Mouse (Mus musculus) forebrain, embryonic 16.5 days (tissue): ENCODE results near the gene Stx8. TPM values are rescaled to one million over a fixed set of nuclear protein-coding genes. Genes with fewer than 3 reads are reported as not detected.

Experiments
- ATAC-seq: fragments of 200-750 bp; cut with Nextera tagmentation; 2 replicates; pipeline ENCODE4 v1.8.0; 2017; ENCODE audit warnings: mild to moderate bottlenecking, moderate library complexity
- H3K27ac ChIP-seq: fragments of 300-500 bp; sonication (generic); 2 replicates; pipeline ENCODE4 v1.5.1; 2014; ENCODE audit warnings: low read length, control low read depth
- H3K27me3 ChIP-seq: fragments of 300-500 bp; sonication (generic); replicated peaks from 2 replicates; pipeline ENCODE4 v1.6.1; 2014; ENCODE audit warnings: low read length; ENCODE audit not compliant: control insufficient read depth, insufficient read depth
- H3K36me3 ChIP-seq: fragments of 300-500 bp; sonication (generic); 2 replicates; pipeline ENCODE4 v1.6.1; 2014; ENCODE audit not compliant: control insufficient read depth, insufficient read depth
- H3K4me1 ChIP-seq: fragments of 300-500 bp; sonication (generic); replicated peaks from 2 replicates; pipeline ENCODE4 v1.6.1; 2014; ENCODE audit warnings: low read length; ENCODE audit not compliant: control insufficient read depth, insufficient read depth
- H3K4me2 ChIP-seq: fragments of 300-500 bp; sonication (generic); 2 replicates; pipeline ENCODE4 v1.6.1; 2014; ENCODE audit warnings: mild to moderate bottlenecking, low read length, control low read depth
- H3K4me3 ChIP-seq: fragments of 300-500 bp; sonication (generic); replicated peaks from 2 replicates; pipeline ENCODE4 v1.5.1; 2014; ENCODE audit warnings: mild to moderate bottlenecking, low read length, control low read depth
- H3K9ac ChIP-seq: fragments of 300-500 bp; sonication (generic); replicated peaks from 2 replicates; pipeline ENCODE4 v1.6.1; 2014; ENCODE audit warnings: low read depth, low read length, control low read depth
- H3K9me3 ChIP-seq: fragments of 300-500 bp; sonication (generic); 2 replicates; pipeline ENCODE4 v1.6.1; 2016; ENCODE audit warnings: low read length; ENCODE audit not compliant: control insufficient read depth
- WGBS: fragments of 180-500 bp; shearing (Covaris S2); extraction: QIAGEN DNeasy Blood & Tissue Kit; methylation state at CpG from one replicate; pipeline ENCODE4 v1.1.7; 2014; 5-methylcytosine and 5-hydroxymethylcytosine counted together
- polyA plus RNA-seq: library from polyadenylated mRNA; unstranded; fragments of >200 nt; fragmentation: Nextera tagmentation; extraction: Ambion mirVana; gene quantifications from 2 replicates; pipeline ENCODE4 v1.2.1, GENCODE M21; 2015

Stx8 gene
- polyA plus RNA-seq, 1 experiment from 2014 or later = 68.2 TPM

DNA sequence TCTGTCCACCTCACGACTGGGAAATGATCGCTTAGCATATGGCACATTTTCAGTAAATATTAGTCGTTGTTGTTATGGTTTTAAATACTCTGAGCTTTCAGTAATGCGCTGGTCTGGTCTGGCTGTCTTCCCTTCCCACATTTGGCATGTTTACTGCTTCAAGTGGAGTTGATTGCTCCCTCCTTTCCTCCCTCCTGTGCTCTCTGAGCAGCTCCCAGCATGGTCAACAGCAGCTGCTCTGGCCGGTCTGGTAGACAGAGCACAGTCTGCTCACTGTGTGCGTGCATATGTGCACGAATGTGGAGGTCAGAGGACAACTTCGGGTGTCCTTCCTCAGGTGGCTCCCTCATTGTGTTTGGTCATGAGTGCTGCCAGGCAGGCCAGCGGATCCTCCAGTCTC, 120.2 kb downstream of the Stx8 start:
- no peak overlapping the region for H3K4me2 ChIP-seq
- no peak for ATAC-seq

DNA sequence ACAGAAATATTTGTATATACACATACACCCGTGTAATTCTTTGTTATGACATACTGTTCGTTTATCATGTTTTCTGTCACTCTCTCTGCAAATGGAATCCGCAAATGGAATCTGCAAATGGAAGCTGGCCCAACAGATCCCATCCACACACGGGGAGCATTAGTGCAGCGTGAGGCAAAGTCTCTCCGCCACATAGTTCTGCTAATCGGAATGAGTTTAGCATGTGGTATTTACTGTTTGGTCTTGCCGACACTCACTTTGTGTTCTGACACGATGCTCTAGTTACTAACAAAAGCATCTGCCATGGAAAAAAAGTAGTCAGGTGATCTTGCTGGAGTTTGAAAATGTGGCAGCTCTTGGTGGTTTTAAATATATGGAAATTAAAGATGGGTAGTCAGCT, 123.4 kb downstream of the Stx8 start:
- H3K4me2 ChIP-seq = no peak overlapping the region
- 55% methylated on average over 9 of the region's 9 CpGs for WGBS
- ATAC-seq = no peak
- H3K9ac ChIP-seq = no peak overlapping the region
- no peak overlapping the region for H3K27ac ChIP-seq
- H3K4me3 ChIP-seq = no peak overlapping the region
- no peaks in the 10 kb centered on the region for H3K36me3 ChIP-seq
- H3K4me1 ChIP-seq = 0 out of 2 replicates have a peak, but pooled peaks cover 3% of the 10 kb centered on the region
- H3K27me3 ChIP-seq = no peaks in the 10 kb centered on the region
- no peaks in the 10 kb centered on the region for H3K9me3 ChIP-seq

More for the DNA sequence above, 120.2 kb downstream of the Stx8 start:
- 82% methylated on average over 9 of the region's 9 CpGs for WGBS
- no peaks in the 10 kb centered on the region for H3K36me3 ChIP-seq
- no peak overlapping the region for H3K4me3 ChIP-seq
- no peaks in the 10 kb centered on the region for H3K27me3 ChIP-seq
- 0 out of 2 replicates have a peak, but pooled peaks cover 3% of the 10 kb centered on the region for H3K4me1 ChIP-seq
- H3K9me3 ChIP-seq = no peaks in the 10 kb centered on the region
- no peak overlapping the region for H3K27ac ChIP-seq
- no peak overlapping the region for H3K9ac ChIP-seq

GRCm38 (mm10) chr11:68089885-68090592, 124.0 kb downstream of the Stx8 start:
- Histone ChIP-seq H3K27ac (no peak overlapping the region), H3K9me3 (no peaks in the 10 kb centered on the region), H3K4me1 (0 out of 2 replicates have a peak, but pooled peaks cover 3% of the 10 kb centered on the region), H3K4me2 (no peak overlapping the region), H3K27me3 (no peaks in the 10 kb centered on the region), H3K9ac (no peak overlapping the region), H3K36me3 (no peaks in the 10 kb centered on the region), H3K4me3 (no peak overlapping the region)
- WGBS = 58% methylated on average over 13 of the region's 13 CpGs
- ATAC-seq = no peak

DNA sequence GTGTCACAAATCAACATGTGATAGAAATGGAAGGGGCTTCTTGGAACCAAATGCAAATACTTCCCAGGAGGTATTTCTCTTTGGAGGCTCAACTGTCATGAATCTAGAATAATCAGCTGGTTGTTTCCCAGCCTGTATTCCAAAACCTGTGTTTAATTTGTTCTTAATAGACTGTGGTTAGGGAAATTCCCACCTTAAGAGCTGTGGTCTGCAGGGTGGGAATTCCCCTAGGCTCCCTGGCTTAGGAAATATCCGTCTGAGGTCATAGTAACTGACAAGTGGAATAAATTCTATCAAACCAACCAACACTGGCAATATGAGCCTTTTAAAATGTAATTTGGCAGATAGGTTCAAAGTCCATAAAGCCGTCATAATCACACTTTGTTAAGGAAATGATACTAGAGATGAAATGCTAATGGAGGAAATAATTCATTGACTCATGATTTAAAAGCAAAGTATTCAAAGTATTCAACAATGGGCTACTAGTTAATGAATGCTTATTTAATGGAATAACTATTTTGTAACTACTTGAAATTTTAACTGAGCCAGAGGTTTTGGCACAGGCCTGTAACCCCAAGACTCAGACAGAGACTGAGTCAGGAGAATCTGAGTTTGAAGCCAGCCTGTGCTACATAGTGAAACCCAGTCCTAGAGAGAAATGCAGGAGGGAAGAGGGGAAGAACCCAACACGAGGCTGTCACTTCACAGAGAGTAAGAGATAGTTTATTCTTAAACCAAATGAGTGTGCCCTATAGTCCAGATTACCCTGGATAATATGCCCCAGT, 126.2 kb downstream of the Stx8 start:
- Histone ChIP-seq H3K9me3 (no peaks in the 10 kb centered on the region), H3K27ac (no peak overlapping the region), H3K4me3 (no peak overlapping the region), H3K36me3 (no peaks in the 10 kb centered on the region), H3K4me1 (0 out of 2 replicates have a peak, but pooled peaks cover 3% of the 10 kb centered on the region), H3K4me2 (no peak overlapping the region), H3K27me3 (no peaks in the 10 kb centered on the region), H3K9ac (no peak overlapping the region)
- WGBS = 72% methylated on average over 3 of the region's 3 CpGs
- no peak for ATAC-seq

DNA sequence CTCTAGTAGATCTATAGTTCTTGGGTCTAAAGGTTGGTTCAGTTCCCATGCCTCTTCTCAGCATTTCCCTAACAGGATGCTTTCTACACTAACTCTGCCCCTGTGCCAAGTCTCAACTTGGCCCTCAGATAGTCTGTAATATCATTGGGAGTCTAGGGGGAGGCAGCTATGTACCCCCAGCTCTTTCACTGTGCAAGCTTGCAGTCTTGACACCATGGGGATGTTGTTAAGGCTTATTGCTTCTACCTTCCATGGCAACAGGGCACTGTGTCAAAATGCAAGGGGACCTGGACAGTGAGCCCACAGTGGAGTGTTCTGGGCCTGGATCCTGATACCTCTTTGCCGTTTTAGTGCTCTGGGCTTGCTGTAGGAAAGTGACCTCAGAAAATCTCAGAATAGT, 135.6 kb downstream of the Stx8 start:
- no peak for ATAC-seq
- H3K9me3 ChIP-seq = no peaks in the 10 kb centered on the region
- no peaks in the 10 kb centered on the region for H3K36me3 ChIP-seq
- no peak overlapping the region for H3K4me3 ChIP-seq
- no peak overlapping the region for H3K9ac ChIP-seq
- H3K4me2 ChIP-seq = no peak overlapping the region
- H3K4me1 ChIP-seq = no peaks in the 10 kb centered on the region
- H3K27ac ChIP-seq = no peak overlapping the region
- H3K27me3 ChIP-seq = no peaks in the 10 kb centered on the region
- WGBS = 92% methylated on average over 1 of the region's 1 CpGs

- H3K4me1 ChIP-seq = no peaks in the 10 kb centered on the region
- H3K36me3 ChIP-seq = no peaks in the 10 kb centered on the region
- H3K9ac ChIP-seq = no peak overlapping the region
- no peaks in the 10 kb centered on the region for H3K27me3 ChIP-seq
- no peak overlapping the region for H3K27ac ChIP-seq
- no peaks in the 10 kb centered on the region for H3K9me3 ChIP-seq
- no peak overlapping the region for H3K4me2 ChIP-seq
- no peak for ATAC-seq
- H3K4me3 ChIP-seq = no peak overlapping the region
- 80% methylated on average over 4 of the region's 4 CpGs for whole genome bisulfite sequencing
Measured at GRCm38 (mm10) chr11:68103480-68103879, 137.5 kb downstream of the Stx8 start.

DNA sequence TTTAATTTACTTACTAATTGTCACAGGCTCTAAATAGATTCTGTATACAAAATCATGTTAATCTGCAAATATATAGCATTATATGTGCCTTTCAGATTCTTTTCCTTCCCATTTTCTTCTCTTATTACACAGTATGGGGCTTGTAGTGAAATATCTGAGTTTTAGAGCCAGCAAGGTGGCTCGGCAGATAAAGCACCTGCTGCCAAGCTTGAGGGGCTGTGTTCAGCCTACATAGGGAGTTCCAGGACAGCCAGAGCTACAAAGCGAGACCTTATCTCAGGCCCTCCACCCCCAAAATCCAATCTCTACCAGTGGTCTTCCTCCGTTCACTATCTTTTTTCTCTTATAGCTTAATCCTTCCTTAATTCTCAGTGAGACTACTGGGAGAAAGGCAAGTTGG, 140.1 kb downstream of the Stx8 start:
- Histone ChIP-seq H3K36me3 (no peaks in the 10 kb centered on the region), H3K4me2 (no peak overlapping the region), H3K27me3 (no peaks in the 10 kb centered on the region), H3K9me3 (no peaks in the 10 kb centered on the region), H3K9ac (no peak overlapping the region), H3K4me1 (no peaks in the 10 kb centered on the region), H3K4me3 (no peak overlapping the region), H3K27ac (no peak overlapping the region)
- WGBS = 95% methylated on average over 3 of the region's 3 CpGs
- no peak for ATAC-seq

DNA sequence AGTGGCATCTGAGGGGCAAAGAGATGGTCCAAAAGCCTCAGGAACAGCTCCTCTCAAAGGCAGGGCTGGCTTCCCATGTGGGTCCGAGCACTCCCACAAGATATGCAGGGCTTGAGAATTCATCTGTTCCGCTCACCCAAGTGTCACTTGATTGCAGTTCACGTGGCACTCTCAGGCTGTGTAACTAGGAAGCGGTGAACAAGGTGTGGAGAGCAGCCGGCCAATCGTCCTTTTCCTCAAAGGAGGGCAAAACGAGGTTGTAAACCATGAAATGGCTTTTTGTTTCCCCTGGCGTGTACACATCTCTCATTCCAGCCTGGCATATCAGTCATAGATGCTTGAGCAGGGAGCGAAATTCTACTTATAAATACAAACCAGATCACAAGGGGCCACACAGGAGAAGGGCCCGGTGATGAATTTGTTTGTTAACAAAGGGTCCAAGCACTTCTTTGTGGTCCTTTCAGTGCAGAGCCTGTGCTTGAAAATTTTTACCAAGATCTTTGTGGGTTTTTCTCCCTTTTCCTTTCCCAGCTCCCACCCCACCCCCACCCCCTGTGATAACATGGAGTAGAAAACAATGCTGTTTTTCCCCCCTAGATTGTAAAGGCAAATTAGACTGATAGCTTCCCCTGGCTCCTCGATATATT, 147.6 kb downstream of the Stx8 start:
- WGBS = 27% methylated on average over 11 of the region's 11 CpGs
- peak overlapping the region; percentile 24; the same call in 1 of the 2 replicates for H3K27ac ChIP-seq
- H3K36me3 ChIP-seq = no peaks in the 10 kb centered on the region

DNA sequence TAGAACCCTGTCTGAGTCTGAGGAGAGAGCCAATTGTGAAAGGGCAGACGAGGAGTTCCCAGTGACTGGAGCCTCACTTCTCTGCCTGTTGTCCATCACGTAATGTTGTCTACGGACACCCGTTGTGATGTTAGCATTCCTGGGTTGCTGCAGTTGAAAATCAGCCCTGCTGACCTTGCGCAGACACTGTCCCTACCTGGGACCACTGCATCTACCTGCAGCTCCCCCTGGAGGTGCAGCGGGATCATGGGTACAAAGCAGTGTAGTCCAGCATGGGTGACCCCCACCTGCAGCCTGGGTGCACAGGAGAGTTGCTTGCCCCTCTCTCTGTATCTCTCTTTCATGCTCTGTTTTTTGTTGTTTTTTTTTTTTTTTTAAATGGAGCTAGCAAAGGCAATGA, 148.2 kb downstream of the Stx8 start:
- no peak overlapping the region for H3K27ac ChIP-seq
- H3K4me3 ChIP-seq = no peak overlapping the region
- peaks cover 11% of the 10 kb centered on the region for H3K4me1 ChIP-seq
- H3K27me3 ChIP-seq = no peaks in the 10 kb centered on the region
- H3K36me3 ChIP-seq = no peaks in the 10 kb centered on the region
- no peak overlapping the region for H3K9ac ChIP-seq
- H3K9me3 ChIP-seq = no peaks in the 10 kb centered on the region
- no peak for ATAC-seq
- 0 out of 2 replicates have a peak overlapping the region, but pooled peaks have one; percentile 1 for H3K4me2 ChIP-seq
- 18% methylated on average over 6 of the region's 6 CpGs for WGBS

More for the DNA sequence above, 147.6 kb downstream of the Stx8 start:
- Histone ChIP-seq H3K4me1 (peaks cover 11% of the 10 kb centered on the region), H3K4me3 (no peak overlapping the region), H3K4me2 (no peak overlapping the region), H3K9me3 (no peaks in the 10 kb centered on the region), H3K9ac (0 out of 2 replicates have a peak overlapping the region, but pooled peaks have one; percentile 18), H3K27me3 (no peaks in the 10 kb centered on the region)
- no peak for ATAC-seq
